Mouse (Mus musculus): ENCODE measurements around the gene Sympk.

GRCm38 (mm10) chr7:19076586-19076991, 52.4 kb downstream of the Sympk start:
- TF ChIP-seq POLR2A (IDR thresholded peaks at IDR 0.05; ENCODE audit: borderline replicate concordance, extremely low read depth, insufficient read depth, insufficient read length, poor library complexity, severe bottlenecking) (no peak), CTCF (IDR thresholded peaks at IDR 0.05; ENCODE audit: borderline replicate concordance, extremely low read depth, insufficient read depth, insufficient read length) (no peak)

Measured in brain, embryonic 14.5 days (tissue).